Mouse (Mus musculus): Measurements from ENCODE around the gene Ppp2r5c. TPM values are rescaled to one million over a fixed set of nuclear protein-coding genes. Genes with fewer than 3 reads are reported as not detected.

The Ppp2r5c gene
- polyA plus RNA-seq, 1 experiment from 2014 or later, result 138 TPM

Other genes starting within 250 kb of the Ppp2r5c start
- gene Dio3, start 168.1 kb upstream of the Ppp2r5c start, polyA plus RNA-seq (2014; fragmentation: Nextera tagmentation; extraction: Ambion mirVana), result not detected in 2 replicates
- 54.8 and 55.4 TPM in 2 replicates for gene Dync1h1, start 154.3 kb downstream of the Ppp2r5c start, polyA plus RNA-seq (2014; fragmentation: Nextera tagmentation; extraction: Ambion mirVana)
- not detected in 2 replicates for gene 1700001K19Rik, start 235.5 kb downstream of the Ppp2r5c start, polyA plus RNA-seq (2014; fragmentation: Nextera tagmentation; extraction: Ambion mirVana)

Measured in heart, embryonic 14.5 days (tissue).